Mouse (Mus musculus) forebrain, embryonic 14.5 days (tissue): Measurements from ENCODE around the gene Gcn1l1. TPM values are rescaled to one million over a fixed set of nuclear protein-coding genes. Genes with fewer than 3 reads are reported as not detected.

Source experiments
- ATAC-seq: fragments of 200-750 bp; cut with Nextera tagmentation; 2 replicates; pipeline ENCODE4 v1.8.0; 2017; ENCODE audit warnings: mild to moderate bottlenecking, moderate library complexity
- DNase-seq: peaks from one replicate; pipeline ENCODE4 v3.0.0-alpha.2; 2015; ENCODE audit warnings: low spot score
- H3K27ac ChIP-seq: fragments of 300-500 bp; sonication (generic); 2 replicates; pipeline ENCODE4 v1.5.1; 2014; ENCODE audit warnings: low read depth, mild to moderate bottlenecking, control low read depth, low read length, moderate library complexity
- H3K27me3 ChIP-seq: fragments of 300-500 bp; sonication (generic); replicated peaks from 2 replicates; pipeline ENCODE4 v1.6.1; 2014; ENCODE audit warnings: low read length, control low read depth, mixed read lengths; ENCODE audit not compliant: control insufficient read depth, insufficient read depth
- H3K36me3 ChIP-seq: fragments of 300-500 bp; sonication (generic); 2 replicates; pipeline ENCODE4 v1.6.1; 2014; ENCODE audit warnings: low read length, control low read depth; ENCODE audit not compliant: control insufficient read depth, insufficient read depth
- H3K4me1 ChIP-seq: fragments of 300-500 bp; sonication (generic); 2 replicates; pipeline ENCODE4 v1.6.1; 2014; ENCODE audit warnings: antibody characterized with exemption, low read length, control low read depth; ENCODE audit not compliant: control insufficient read depth, insufficient read depth
- H3K4me2 ChIP-seq: fragments of 300-500 bp; sonication (generic); 2 replicates; pipeline ENCODE4 v1.6.1; 2014; ENCODE audit warnings: mild to moderate bottlenecking, control low read depth, low read length
- H3K4me3 ChIP-seq: fragments of 300-500 bp; sonication (generic); 2 replicates; pipeline ENCODE4 v1.5.1; 2014; ENCODE audit warnings: low read depth, low read length, control low read depth
- H3K9ac ChIP-seq: fragments of 300-500 bp; sonication (generic); 2 replicates; pipeline ENCODE4 v1.6.1; 2014; ENCODE audit warnings: mild to moderate bottlenecking, low read length, control low read depth, moderate library complexity
- H3K9me3 ChIP-seq: fragments of 300-500 bp; sonication (generic); replicated peaks from 2 replicates; pipeline ENCODE4 v1.6.1; 2016; ENCODE audit warnings: low read length, control low read depth, mixed read lengths; ENCODE audit not compliant: control insufficient read depth
- WGBS: fragments of 180-500 bp; shearing (Covaris S2); extraction: QIAGEN DNeasy Blood & Tissue Kit; methylation state at CpG from one replicate; pipeline ENCODE4 v1.1.7; 2014; 5-methylcytosine and 5-hydroxymethylcytosine counted together
- polyA plus RNA-seq: library from polyadenylated mRNA; unstranded; fragments of >200 nt; fragmentation: Nextera tagmentation; extraction: Ambion mirVana; gene quantifications from 2 replicates; pipeline ENCODE4 v1.2.1, GENCODE M21; 2014

Gene Gcn1l1
- polyA plus RNA-seq, 1 experiment from 2014 or later, result 29.2 TPM

DNA sequence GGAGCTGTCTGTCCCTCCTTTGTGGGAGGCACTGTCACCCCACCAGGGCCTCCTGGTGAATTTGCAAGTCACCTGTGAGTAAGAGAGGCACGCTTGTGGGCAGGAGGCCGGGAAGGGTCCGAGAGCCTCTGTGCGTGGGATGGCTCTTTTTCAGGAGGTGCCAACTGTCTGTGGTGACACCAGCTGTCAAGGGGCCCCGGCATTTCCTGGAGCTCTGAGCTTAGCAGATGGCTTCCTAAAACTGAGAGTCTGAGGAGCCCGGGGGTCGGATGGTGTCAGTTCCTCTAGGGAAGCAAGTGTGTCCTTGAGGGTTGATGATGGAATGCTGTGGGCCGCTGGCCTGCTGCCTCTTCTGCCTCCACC lies 34.6 kb upstream of the Gcn1l1 start:
- no peak overlapping the region for H3K9ac ChIP-seq
- DNase-seq (no peak), ATAC-seq (no peak)

DNA sequence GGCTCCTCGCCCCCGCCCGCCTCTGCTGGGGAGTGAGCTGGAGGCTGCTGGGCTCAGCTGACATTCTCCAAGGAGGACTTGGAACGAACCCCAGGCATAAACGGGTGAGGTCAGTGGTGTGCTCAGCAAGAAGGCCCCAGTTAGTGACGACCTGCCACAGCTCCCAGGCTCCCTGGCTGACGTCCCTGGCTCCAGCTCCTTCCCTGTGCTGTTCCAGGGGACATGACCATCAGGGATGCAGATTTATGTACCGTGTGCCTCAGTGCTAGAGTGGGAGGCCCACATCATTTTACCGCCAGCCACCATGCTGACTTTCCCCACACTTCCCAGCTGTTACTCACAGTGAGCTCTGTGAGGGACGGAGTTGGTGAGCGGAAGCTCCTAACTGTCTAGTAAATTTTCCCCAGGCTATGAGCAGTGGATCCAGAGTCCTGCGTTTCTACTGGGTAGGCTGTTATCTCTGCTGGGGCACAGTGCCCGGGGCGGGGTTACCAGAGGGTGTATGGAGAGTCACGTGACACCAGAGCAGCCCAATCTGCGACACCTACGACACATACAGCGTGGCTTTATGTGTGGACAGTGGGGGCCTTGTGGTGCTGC lies 33.3 kb upstream of the Gcn1l1 start:
- 51% methylated on average over 18 of the region's 18 CpGs for WGBS
- DNase-seq, result peak; percentile 70
- no peak overlapping the region for H3K4me2 ChIP-seq
- H3K27me3 ChIP-seq, result no peaks in the 10 kb centered on the region
- no peaks in the 10 kb centered on the region for H3K36me3 ChIP-seq
- H3K9me3 ChIP-seq, result no peaks in the 10 kb centered on the region
- peak overlapping the region; percentile 50; the same call in 1 of the 2 replicates for H3K27ac ChIP-seq
- peaks cover 15% of the 10 kb centered on the region for H3K4me1 ChIP-seq
- peak; percentile 62 for ATAC-seq
- no peak overlapping the region for H3K4me3 ChIP-seq
- H3K9ac ChIP-seq, result no peak overlapping the region

More for the DNA sequence above, 34.6 kb upstream of the Gcn1l1 start:
- peaks cover 15% of the 10 kb centered on the region for H3K4me1 ChIP-seq
- no peak overlapping the region for H3K27ac ChIP-seq
- H3K36me3 ChIP-seq, result no peaks in the 10 kb centered on the region
- H3K27me3 ChIP-seq, result no peaks in the 10 kb centered on the region
- WGBS, result 73% methylated on average over 8 of the region's 8 CpGs
- no peak overlapping the region for H3K4me3 ChIP-seq
- no peak overlapping the region for H3K4me2 ChIP-seq
- no peaks in the 10 kb centered on the region for H3K9me3 ChIP-seq

DNA sequence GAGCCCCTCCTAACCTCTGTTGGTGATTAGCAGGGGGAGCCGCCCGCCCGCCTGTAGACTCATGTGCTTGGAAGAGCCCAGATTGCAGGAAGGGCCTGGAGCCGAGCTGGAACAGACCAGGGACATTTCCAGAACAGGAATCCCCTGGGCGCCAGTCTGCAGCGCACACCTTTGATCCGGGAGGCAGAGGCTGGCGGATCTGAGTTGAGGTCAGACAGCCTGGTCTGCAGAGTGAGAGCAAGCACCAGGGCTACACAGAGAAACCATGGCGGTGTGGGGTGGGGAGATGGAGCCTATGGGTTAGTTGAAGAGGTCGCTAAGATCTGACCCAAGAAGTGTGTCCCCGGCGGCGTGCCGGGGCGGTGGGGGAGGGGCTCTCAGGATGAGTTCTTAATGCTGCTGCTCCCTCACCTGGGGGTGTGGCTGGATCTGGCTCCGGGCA lies 30.7 kb upstream of the Gcn1l1 start:
- H3K4me1 ChIP-seq, result peaks cover 19% of the 10 kb centered on the region
- no peak for DNase-seq
- H3K9ac ChIP-seq, result 0 out of 2 replicates have a peak overlapping the region, but pooled peaks have one; percentile 17
- H3K36me3 ChIP-seq, result no peaks in the 10 kb centered on the region
- no peaks in the 10 kb centered on the region for H3K27me3 ChIP-seq
- WGBS, result 25% methylated on average over 16 of the region's 16 CpGs
- no peak for ATAC-seq
- no peak overlapping the region for H3K4me2 ChIP-seq
- H3K9me3 ChIP-seq, result no peaks in the 10 kb centered on the region
- no peak overlapping the region for H3K4me3 ChIP-seq
- H3K27ac ChIP-seq, result no peak overlapping the region

- no peak overlapping the region for H3K4me2 ChIP-seq
- WGBS, result 65% methylated on average over 8 of the region's 8 CpGs
- no peaks in the 10 kb centered on the region for H3K36me3 ChIP-seq
- peaks cover 19% of the 10 kb centered on the region for H3K4me1 ChIP-seq
- no peak overlapping the region; the same call in 1 of the 2 replicates for H3K27ac ChIP-seq
- no peak overlapping the region for H3K4me3 ChIP-seq
- DNase-seq, result no peak
- H3K9me3 ChIP-seq, result no peaks in the 10 kb centered on the region
- H3K9ac ChIP-seq, result no peak overlapping the region
- ATAC-seq, result no peak
- H3K27me3 ChIP-seq, result no peaks in the 10 kb centered on the region
Measured at GRCm38 (mm10) chr5:115534856-115535255, 30.2 kb upstream of the Gcn1l1 start.

- DNase-seq (no peak), ATAC-seq (no peak)
- Histone ChIP-seq H3K27ac (no peak overlapping the region), H3K36me3 (no peaks in the 10 kb centered on the region), H3K4me1 (peaks cover 19% of the 10 kb centered on the region), H3K27me3 (no peaks in the 10 kb centered on the region), H3K4me3 (no peak overlapping the region), H3K9ac (no peak overlapping the region), H3K9me3 (no peaks in the 10 kb centered on the region), H3K4me2 (no peak overlapping the region)
- WGBS, result 34% methylated on average over 7 of the region's 7 CpGs
Measured at GRCm38 (mm10) chr5:115535635-115536034, 29.4 kb upstream of the Gcn1l1 start.

DNA sequence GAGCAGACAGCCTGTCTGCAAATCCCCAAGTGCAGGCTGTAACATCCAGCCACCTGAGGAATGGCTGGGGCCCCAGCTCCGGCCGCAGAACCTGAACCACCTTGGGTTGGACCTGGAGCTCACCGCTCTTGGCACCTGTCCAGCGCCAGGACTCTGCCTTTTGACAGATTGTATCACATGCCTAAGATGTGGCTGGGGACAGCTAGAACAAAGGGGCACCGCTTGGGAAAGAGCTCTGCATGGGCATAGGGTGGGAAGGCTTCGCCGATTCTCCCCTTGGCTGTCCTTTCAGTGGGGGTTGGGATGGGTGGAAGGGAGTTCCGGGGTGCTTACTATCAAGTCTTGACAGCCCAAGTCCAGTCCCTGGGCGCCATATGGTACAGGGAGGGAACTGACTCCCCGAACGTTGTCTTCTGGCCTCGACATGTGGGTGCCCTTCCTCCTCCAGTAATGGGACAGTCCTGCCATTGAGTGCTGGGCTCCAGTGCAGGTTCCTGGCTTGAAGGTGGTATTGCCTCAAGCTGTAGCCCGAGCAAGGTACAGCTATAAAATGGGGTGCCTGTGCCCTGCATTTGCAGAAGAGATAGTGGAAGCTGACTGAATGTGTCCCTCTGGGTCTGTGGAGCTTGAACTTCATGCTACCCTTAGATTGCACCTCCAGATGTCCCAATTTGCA lies 26.9 kb upstream of the Gcn1l1 start:
- Histone ChIP-seq H3K27ac (no peak overlapping the region), H3K4me2 (no peak overlapping the region), H3K9ac (no peak overlapping the region; the same call in 1 of the 2 replicates), H3K27me3 (no peaks in the 10 kb centered on the region), H3K4me3 (no peak overlapping the region), H3K36me3 (no peaks in the 10 kb centered on the region), H3K4me1 (peaks cover 7% of the 10 kb centered on the region), H3K9me3 (no peaks in the 10 kb centered on the region)
- no peak; the same call in 1 of the 2 replicates for ATAC-seq
- DNase-seq, result no peak
- whole genome bisulfite sequencing, result 69% methylated on average over 13 of the region's 13 CpGs

DNA sequence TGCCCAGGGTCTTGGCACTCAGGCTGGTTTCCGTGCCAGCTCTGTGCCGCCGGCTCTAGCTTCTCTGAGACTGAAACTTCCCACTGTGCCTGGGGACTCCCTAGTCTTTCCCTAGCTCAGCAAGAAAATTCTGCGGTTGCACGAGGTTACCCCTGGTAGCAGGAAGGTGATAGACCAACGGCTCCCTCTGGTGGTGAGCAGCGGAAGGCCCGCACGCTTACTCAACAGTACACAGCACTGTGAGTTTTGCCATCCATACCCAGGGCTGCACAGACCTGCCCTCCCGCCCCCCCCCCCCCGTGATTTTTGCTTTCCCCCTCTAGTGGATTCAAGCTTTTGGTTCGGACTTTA lies 26.4 kb upstream of the Gcn1l1 start:
- Histone ChIP-seq H3K4me1 (peaks cover 12% of the 10 kb centered on the region), H3K9ac (no peak overlapping the region)
- 0% methylated on average over 12 of the region's 12 CpGs for WGBS

DNA sequence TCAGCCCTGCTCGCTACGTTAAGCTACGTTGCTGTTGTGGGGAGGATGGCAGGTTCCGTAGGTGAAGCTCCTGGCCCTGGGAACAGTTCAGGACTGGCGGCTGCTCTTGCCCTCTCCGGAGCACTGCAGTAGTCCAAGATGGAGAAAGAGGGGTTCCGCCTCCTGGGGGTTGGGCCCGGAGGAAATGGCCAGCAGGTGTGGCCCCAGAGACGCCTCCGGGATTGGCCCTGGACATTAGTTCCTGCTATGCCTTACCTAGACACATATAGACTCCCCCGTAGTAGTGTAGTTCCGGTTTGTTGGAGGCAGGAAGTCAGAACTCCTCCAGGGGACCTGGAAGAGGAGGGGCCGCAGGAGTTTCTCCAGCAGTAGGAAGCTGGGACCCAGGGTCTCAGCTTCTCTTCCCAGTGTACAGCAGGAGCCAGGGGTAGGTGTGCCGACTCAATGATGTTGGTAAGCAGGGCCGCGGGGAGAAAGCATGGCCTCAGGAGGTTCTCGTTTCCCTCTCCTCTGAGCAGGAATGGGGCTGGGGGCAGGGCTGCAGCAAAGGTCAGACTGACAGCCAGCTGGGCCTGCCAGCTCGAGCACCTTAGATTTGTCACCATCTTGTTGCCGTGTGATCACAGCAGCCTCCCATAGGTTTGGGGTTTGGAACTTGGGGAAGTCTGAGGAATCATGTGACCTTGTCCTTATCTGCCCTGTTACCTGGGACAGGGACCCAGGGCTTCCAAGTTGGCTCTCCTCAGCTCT lies 22.2 kb upstream of the Gcn1l1 start:
- Histone ChIP-seq H3K9ac (0 out of 2 replicates have a peak overlapping the region, but pooled peaks have one; percentile 3), H3K9me3 (no peaks in the 10 kb centered on the region), H3K27me3 (no peaks in the 10 kb centered on the region), H3K4me2 (no peak overlapping the region), H3K36me3 (0 out of 2 replicates have a peak, but pooled peaks cover 4% of the 10 kb centered on the region), H3K27ac (0 out of 2 replicates have a peak overlapping the region, but pooled peaks have one; percentile 52), H3K4me1 (peaks cover 13% of the 10 kb centered on the region), H3K4me3 (no peak overlapping the region)
- ATAC-seq, result no peak
- no peak for DNase-seq
- WGBS, result 76% methylated on average over 19 of the region's 19 CpGs

More for the DNA sequence above, 26.4 kb upstream of the Gcn1l1 start:
- Histone ChIP-seq H3K4me2 (no peak overlapping the region), H3K4me3 (no peak overlapping the region), H3K27ac (no peak overlapping the region), H3K36me3 (no peaks in the 10 kb centered on the region), H3K9me3 (no peaks in the 10 kb centered on the region), H3K27me3 (no peaks in the 10 kb centered on the region)
- DNase-seq (peak; percentile 94), ATAC-seq (peak; percentile 91)
